Mouse (Mus musculus): ENCODE results near the gene Cabin1. TPM values are rescaled to one million over a fixed set of nuclear protein-coding genes. Genes with fewer than 3 reads are reported as not detected.
A peak's percentile ranks its signal among the peaks of the same experiment; 100 is the strongest.

Cabin1 gene
- polyA plus RNA-seq, 1 experiment: 30.9 TPM

DNA sequence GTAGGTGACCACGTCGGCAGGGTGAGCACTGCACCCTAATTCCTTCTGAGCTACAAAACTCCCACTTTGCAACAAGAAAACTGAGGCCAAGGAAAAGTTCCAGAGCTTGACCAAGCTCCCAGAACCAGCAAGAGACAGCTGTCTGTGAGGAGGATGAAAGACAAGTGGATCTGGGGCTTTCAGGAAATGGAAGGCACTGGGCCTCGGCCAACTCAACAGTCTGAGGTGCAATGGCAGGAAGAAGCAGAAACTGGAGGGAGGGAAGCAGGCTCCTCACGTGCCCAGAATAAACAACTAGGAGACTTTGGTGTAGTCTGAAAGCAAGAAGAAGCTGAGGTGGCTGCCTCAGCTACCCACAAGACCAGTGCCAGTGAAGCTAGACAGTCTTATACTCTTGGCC, 77.4 kb downstream of the Cabin1 start:
- H3K4me1 ChIP-seq (ENCODE audit: control insufficient read depth, insufficient read depth, low read length): no peaks in the 10 kb centered on the region
- no peak for TF ChIP-seq CTCF (IDR thresholded peaks at IDR 0.05; ENCODE audit: borderline replicate concordance, insufficient read depth, low read length)
- no peak for TF ChIP-seq POLR2A (IDR thresholded peaks at IDR 0.05; ENCODE audit: low read depth, low read length)

DNA sequence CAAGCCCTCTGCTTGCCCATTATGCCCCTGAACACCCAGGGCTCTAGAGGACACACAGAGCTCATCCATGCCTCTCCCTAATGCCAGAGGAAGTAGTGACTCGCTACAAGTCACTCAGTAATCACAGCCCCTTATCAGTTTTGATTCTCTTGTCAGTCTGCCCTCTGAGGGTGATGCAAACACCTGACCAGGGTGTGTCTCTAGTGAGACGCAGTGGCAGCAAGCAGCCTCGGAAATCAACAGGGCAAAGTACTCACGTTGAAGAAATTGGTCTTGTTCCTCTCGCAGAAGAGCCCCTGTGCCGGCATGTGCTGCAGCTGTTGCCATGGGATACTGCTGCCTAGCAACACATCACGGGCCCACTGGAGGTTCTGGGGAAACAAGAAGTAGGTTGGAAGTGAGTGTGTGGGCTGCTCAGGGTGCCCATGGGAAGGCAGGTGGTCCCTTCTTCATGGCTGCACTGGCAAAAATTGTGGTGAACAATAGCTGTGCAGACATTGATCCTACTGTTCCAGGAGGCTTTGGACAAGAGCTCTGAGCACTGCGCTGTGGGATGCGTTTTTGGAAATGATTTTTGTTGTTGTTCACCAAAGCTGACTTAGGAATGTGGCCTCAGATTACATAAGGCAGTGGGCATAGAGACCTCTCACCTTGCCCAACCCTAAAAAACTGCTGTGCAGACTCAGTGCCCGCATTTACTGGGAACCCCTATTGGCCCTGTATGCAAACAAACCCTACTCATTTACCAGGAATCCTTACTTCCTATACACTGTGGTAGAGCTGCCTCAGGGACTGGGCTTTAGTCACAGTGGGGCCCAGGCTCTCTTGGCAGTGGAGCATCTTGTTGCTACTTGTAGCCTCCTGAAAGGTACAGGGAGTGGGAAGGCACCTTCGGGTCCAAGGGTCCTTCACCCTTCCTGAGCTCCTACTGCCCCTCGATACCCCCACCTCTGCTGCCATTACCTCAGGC, 79.8 kb downstream of the Cabin1 start:
- Histone ChIP-seq H3K27ac (ENCODE audit: insufficient read depth, low read length) (no peak overlapping the region), H3K4me1 (ENCODE audit: control insufficient read depth, insufficient read depth, low read length) (no peaks in the 10 kb centered on the region), H3K4me3 (ENCODE audit: insufficient read depth, low read length) (no peak overlapping the region)
- TF ChIP-seq CTCF (IDR thresholded peaks at IDR 0.05; ENCODE audit: borderline replicate concordance, insufficient read depth, low read length): no peak

More for the DNA sequence above, 77.4 kb downstream of the Cabin1 start:
- no peak overlapping the region for H3K4me3 ChIP-seq (ENCODE audit: insufficient read depth, low read length)
- H3K27ac ChIP-seq (ENCODE audit: insufficient read depth, low read length): no peak overlapping the region

DNA sequence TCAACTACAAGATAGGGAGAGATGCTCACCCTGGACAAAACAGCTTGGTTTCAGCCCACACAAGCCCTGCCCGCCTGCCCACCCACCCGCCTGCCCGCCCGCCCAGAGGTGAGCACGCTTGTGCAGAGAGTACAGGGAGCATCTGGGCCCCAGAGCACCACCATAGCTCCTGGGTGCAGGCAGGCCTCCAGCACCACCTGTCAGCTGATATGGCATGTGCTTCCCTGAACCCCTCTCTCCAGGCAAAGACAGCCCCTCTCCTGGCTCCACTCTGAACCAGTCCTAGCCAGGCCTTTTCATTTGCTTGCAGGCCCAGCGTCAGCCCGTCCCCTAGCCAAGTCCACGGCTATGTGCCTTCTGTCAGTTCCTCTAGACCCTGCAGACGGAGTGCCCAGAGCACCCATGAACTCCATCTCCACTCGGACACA, 83.6 kb downstream of the Cabin1 start:
- no peak for TF ChIP-seq CTCF (IDR thresholded peaks at IDR 0.05; ENCODE audit: borderline replicate concordance, insufficient read depth, low read length)
- TF ChIP-seq POLR2A (IDR thresholded peaks at IDR 0.05; ENCODE audit: low read depth, low read length): no peak
- Histone ChIP-seq H3K4me3 (ENCODE audit: insufficient read depth, low read length) (no peak overlapping the region), H3K4me1 (ENCODE audit: control insufficient read depth, insufficient read depth, low read length) (no peaks in the 10 kb centered on the region; the same call in 1 of the 2 replicates), H3K27ac (ENCODE audit: insufficient read depth, low read length) (no peak overlapping the region)

DNA sequence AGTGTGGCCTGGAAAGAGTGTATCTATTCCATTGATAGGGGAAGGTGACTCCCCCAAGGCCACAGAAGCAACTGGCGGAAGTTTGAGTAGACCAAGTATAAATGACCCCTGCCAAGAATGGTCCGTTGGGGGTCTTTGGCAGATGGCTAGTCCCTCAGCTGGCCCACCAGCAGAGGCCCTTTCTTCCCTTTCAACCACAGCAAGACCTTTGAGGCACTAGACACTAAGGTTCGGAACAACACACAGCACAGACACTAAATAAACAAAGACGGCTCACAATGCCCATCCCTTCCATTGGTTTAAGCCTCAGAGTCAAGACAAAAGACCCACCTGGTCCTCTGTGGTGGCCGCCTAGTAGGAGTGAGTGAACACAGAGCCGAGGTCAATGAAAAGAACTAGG, 84.9 kb downstream of the Cabin1 start:
- no peak overlapping the region for H3K4me3 ChIP-seq (ENCODE audit: insufficient read depth, low read length)
- no peaks in the 10 kb centered on the region; the same call in 1 of the 2 replicates for H3K4me1 ChIP-seq (ENCODE audit: control insufficient read depth, insufficient read depth, low read length)
- no peak overlapping the region for H3K27ac ChIP-seq (ENCODE audit: insufficient read depth, low read length)
- TF ChIP-seq CTCF (IDR thresholded peaks at IDR 0.05; ENCODE audit: borderline replicate concordance, insufficient read depth, low read length) (no peak), POLR2A (IDR thresholded peaks at IDR 0.05; ENCODE audit: low read depth, low read length) (no peak)

DNA sequence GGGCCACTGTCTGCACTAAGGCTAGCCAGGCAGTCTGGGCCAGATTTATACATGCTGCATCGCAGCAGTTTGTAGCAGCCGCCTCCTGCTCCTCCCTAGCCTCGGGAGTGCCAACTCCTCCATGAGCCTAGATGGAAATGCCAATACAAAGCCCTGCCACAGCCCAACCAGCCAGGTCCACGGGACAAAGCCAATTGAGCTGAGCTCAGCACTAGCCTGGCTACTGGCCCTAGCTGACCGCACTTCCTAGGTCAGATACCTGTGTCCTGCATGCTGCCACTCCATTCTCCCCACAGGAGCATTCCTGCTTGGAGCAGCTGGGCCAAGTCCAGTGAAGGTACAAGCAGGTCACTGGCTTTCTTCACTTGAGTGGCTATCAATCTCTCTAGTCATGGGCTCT, 86.2 kb downstream of the Cabin1 start:
- Histone ChIP-seq H3K4me1 (ENCODE audit: control insufficient read depth, insufficient read depth, low read length) (no peaks in the 10 kb centered on the region; the same call in 1 of the 2 replicates), H3K27ac (ENCODE audit: insufficient read depth, low read length) (no peak overlapping the region), H3K4me3 (ENCODE audit: insufficient read depth, low read length) (no peak overlapping the region)
- TF ChIP-seq CTCF (IDR thresholded peaks at IDR 0.05; ENCODE audit: borderline replicate concordance, insufficient read depth, low read length) (no peak), POLR2A (IDR thresholded peaks at IDR 0.05; ENCODE audit: low read depth, low read length) (no peak)

DNA sequence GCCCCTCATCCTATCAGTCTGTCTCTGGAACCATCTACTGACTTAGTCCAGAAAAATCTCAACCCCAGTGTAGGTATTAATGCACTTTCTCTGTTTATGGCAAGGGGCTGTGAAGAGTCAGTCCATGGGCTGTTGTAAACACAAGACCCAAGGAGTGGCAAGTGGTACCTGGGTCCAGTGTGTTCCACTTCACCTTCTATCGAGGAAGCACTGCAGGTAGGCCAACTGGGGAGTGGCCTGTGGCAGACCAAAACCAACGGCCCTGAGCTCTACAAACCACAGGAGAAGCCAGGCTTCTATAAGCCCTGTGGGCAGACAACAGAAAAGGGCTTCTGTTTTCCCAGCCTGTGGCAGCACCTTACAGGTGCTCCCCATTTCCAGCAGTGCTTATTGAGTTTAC, 86.6 kb downstream of the Cabin1 start:
- Histone ChIP-seq H3K4me1 (ENCODE audit: control insufficient read depth, insufficient read depth, low read length) (no peaks in the 10 kb centered on the region; the same call in 1 of the 2 replicates), H3K27ac (ENCODE audit: insufficient read depth, low read length) (peak overlapping the region; percentile 65), H3K4me3 (ENCODE audit: insufficient read depth, low read length) (no peak overlapping the region)
- TF ChIP-seq CTCF (IDR thresholded peaks at IDR 0.05; ENCODE audit: borderline replicate concordance, insufficient read depth, low read length) (no peak), POLR2A (IDR thresholded peaks at IDR 0.05; ENCODE audit: low read depth, low read length) (no peak)

DNA sequence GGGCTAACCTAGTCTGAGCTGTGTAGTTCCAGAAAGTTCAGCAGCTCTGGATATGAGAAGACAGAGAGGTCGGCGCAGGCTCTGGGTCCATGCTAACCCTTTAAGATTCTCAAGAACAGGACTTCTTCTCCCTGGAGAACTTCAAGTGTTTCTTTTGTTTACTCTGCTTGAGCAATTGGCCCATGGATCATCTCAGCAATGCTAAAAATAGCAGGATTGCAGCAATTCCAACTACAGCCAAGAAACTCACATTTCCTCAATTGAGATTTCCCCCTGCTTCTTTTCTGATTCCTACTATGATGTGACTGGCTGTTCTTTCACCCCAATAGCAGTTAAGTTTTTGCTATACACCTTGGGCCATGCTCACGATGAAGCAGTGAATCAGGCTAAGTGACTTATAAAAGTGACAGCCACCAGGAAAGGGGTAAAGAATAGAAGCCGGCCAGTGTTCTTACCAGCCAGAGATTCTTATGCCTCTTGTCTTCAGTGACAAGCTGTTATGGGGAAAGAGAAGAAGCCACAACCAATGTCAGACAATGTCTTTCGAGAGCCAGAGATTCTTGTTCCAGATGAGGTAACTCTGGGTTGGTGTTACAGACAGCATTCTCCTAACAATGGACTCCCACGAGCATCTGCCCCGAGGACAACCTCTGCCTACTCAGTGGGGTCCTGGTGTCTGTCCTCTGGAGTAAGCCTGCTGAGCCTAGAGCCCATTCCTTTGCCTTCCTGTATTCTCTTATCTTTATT, 87.1 kb downstream of the Cabin1 start:
- H3K4me3 ChIP-seq (ENCODE audit: insufficient read depth, low read length): no peak overlapping the region
- no peaks in the 10 kb centered on the region; the same call in 1 of the 2 replicates for H3K4me1 ChIP-seq (ENCODE audit: control insufficient read depth, insufficient read depth, low read length)
- TF ChIP-seq CTCF (IDR thresholded peaks at IDR 0.05; ENCODE audit: borderline replicate concordance, insufficient read depth, low read length): no peak
- TF ChIP-seq POLR2A (IDR thresholded peaks at IDR 0.05; ENCODE audit: low read depth, low read length): no peak
- peak overlapping the region; percentile 65 for H3K27ac ChIP-seq (ENCODE audit: insufficient read depth, low read length)

DNA sequence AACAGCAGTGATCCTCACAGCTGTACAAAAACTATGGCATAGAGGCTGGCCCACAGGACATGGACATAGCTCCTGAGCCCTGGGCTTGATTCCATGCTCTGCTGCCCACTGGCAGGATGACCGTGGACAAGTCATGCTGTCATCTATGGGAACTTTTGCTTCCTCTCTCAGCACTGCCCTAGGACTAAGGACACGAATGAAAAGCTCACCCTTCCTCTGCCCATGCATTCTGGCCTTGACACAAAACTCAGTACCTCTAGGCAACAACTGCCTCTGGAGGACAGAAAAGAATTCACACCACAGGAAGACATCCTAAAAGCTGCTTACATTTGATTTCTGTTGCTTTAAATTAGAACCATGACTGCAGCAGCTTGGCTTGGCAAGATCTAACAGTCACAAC, 87.9 kb downstream of the Cabin1 start:
- Histone ChIP-seq H3K27ac (ENCODE audit: insufficient read depth, low read length) (peak overlapping the region; percentile 51), H3K4me1 (ENCODE audit: control insufficient read depth, insufficient read depth, low read length) (no peaks in the 10 kb centered on the region; the same call in 1 of the 2 replicates), H3K4me3 (ENCODE audit: insufficient read depth, low read length) (no peak overlapping the region)
- no peak for TF ChIP-seq POLR2A (IDR thresholded peaks at IDR 0.05; ENCODE audit: low read depth, low read length)
- no peak for TF ChIP-seq CTCF (IDR thresholded peaks at IDR 0.05; ENCODE audit: borderline replicate concordance, insufficient read depth, low read length)

DNA sequence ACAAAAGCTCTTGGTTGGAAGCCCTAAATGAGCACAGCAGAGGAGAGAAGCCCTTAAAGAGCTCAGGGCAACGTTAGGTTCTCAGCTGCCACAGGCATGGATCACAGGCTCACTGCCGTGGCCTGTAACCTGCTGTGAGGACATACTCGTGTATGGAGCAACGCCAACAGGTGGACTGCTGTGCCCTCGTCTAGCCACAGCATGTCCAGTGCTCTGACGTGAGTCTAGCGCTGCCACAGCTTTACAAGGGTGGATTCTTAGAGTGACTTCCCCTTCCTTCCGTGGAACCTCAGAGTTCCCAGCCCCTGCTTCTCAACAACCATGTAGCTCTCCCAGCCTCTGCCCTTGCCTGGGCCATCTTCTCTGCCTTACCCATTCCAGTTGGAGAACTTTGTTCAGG, 88.5 kb downstream of the Cabin1 start:
- TF ChIP-seq CTCF (IDR thresholded peaks at IDR 0.05; ENCODE audit: borderline replicate concordance, insufficient read depth, low read length): no peak
- no peak for TF ChIP-seq POLR2A (IDR thresholded peaks at IDR 0.05; ENCODE audit: low read depth, low read length)

More for the DNA sequence above, 88.5 kb downstream of the Cabin1 start:
- Histone ChIP-seq H3K27ac (ENCODE audit: insufficient read depth, low read length) (no peak overlapping the region), H3K4me3 (ENCODE audit: insufficient read depth, low read length) (no peak overlapping the region), H3K4me1 (ENCODE audit: control insufficient read depth, insufficient read depth, low read length) (no peaks in the 10 kb centered on the region; the same call in 1 of the 2 replicates)

All from embryonic fibroblast, embryonic 13.5 days (primary cell).